Mouse (Mus musculus) lung, embryonic 16.5 days (tissue): Measurements from ENCODE around the gene S1pr3. TPM values are rescaled to one million over a fixed set of nuclear protein-coding genes. Genes with fewer than 3 reads are reported as not detected.
A peak's percentile ranks its signal among the peaks of the same experiment; 100 is the strongest.

Experiments
- ATAC-seq: fragments of 200-750 bp; cut with Nextera tagmentation; 2 replicates; pipeline ENCODE4 v1.8.0; 2017; ENCODE audit warnings: low read depth, mild to moderate bottlenecking, moderate library complexity
- H3K27ac ChIP-seq: fragments of 300-500 bp; sonication (generic); 2 replicates; pipeline ENCODE4 v1.5.1; 2014; ENCODE audit warnings: mild to moderate bottlenecking, control low read depth, low read length
- H3K27me3 ChIP-seq: fragments of 300-500 bp; sonication (generic); 2 replicates; pipeline ENCODE4 v1.6.1; 2014; ENCODE audit warnings: low read depth, low read length, mixed read lengths; ENCODE audit not compliant: control insufficient read depth, insufficient read depth
- H3K36me3 ChIP-seq: fragments of 300-500 bp; sonication (generic); 2 replicates; pipeline ENCODE4 v1.6.1; 2014; ENCODE audit warnings: low read length; ENCODE audit not compliant: control insufficient read depth, insufficient read depth
- H3K4me1 ChIP-seq: fragments of 300-500 bp; sonication (generic); replicated peaks from 2 replicates; pipeline ENCODE4 v1.6.1; 2014; ENCODE audit warnings: low read length, mixed read lengths; ENCODE audit not compliant: control insufficient read depth, insufficient read depth
- H3K4me2 ChIP-seq: fragments of 300-500 bp; sonication (generic); 2 replicates; pipeline ENCODE4 v1.6.1; 2014; ENCODE audit warnings: low read depth, low read length, control low read depth
- H3K4me3 ChIP-seq: fragments of 300-500 bp; sonication (generic); 2 replicates; pipeline ENCODE4 v1.5.1; 2014; ENCODE audit warnings: mild to moderate bottlenecking, low read length, control low read depth
- H3K9ac ChIP-seq: fragments of 300-500 bp; sonication (generic); 2 replicates; pipeline ENCODE4 v1.6.1; 2014; ENCODE audit warnings: low read length, control low read depth
- H3K9me3 ChIP-seq: fragments of 300-500 bp; sonication (generic); 2 replicates; pipeline ENCODE4 v1.6.1; 2016; ENCODE audit warnings: low read length; ENCODE audit not compliant: control insufficient read depth
- WGBS: fragments of 180-500 bp; shearing (Covaris S2); extraction: QIAGEN DNeasy Blood & Tissue Kit; methylation state at CpG from one replicate; pipeline ENCODE4 v1.1.7; 2014; 5-methylcytosine and 5-hydroxymethylcytosine counted together
- polyA plus RNA-seq: library from polyadenylated mRNA; unstranded; fragments of >200 nt; fragmentation: Nextera tagmentation; extraction: Ambion mirVana; gene quantifications from 2 replicates; pipeline ENCODE4 v1.2.1, GENCODE M21; 2015

S1pr3 gene
- polyA plus RNA-seq, result 109 and 117 TPM in 2 replicates

DNA sequence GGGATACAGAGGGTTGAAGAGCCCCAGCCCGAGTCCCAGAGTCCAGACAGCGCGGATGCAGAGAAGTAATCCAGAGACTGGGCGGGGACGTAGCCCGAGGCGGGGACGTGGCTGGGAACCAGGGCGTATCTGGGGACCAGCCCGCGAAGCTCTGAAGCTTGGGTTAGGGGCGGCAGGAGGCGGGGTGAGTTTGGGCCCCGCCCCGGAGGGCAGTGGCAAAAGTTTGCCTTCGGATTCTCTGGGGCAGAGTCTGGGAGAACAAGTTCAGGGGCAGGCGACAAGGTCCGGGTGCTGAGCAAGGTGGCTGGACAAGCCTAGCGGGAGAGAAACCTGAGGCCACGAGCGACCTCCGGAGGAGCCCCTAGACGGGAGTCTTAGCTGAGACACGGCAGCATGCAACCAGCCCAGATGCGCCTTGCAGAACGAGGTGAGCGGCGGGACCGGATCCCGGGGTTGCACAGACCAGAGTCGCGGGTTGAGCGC, at the start of gene S1pr3:
TSS of gene S1pr3 (plus strand) at position 121 of the 483 bp plus-strand sequence.
- Histone ChIP-seq H3K27ac (peak within 1 kb of the TSS; percentile 76), H3K4me2 (peak within 1 kb of the TSS; percentile 68), H3K9ac (peak within 1 kb of the TSS; percentile 81), H3K4me1 (peaks cover 16% of the 10 kb centered on the region), H3K4me3 (peak within 1 kb of the TSS; percentile 70), H3K27me3 (no peaks in the 10 kb centered on the region), H3K36me3 (no peaks in the 10 kb centered on the region), H3K9me3 (no peaks in the 10 kb centered on the region)
- ATAC-seq, result peak; percentile 92
- under 1% methylated on average over 33 of the region's 33 CpGs for WGBS

DNA sequence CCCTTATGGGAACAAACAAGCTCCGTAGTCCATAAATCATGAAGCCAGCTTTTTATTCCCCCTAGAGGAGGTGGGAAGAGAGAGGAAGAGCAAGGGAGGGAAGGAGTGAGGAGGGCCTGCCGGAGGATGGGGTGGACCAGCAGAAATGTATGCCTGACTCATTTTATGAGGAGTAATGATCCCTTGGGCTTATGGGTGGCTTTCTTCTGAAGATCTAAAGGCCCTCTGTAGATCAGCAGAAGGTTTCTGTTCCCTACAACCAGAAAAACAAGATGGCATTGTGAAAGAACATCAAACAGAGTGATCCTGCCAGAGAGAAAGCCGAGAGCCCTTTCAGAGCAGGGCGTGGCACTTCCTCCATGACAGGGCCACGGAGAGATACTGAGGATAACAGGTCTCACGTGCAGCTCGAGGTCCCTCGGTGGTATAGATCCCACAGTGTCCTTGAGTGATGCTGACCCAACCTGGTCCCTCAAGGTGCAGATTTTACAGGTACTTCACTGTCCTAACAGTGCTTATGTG, 47.9 kb upstream of the S1pr3 start:
- H3K4me2 ChIP-seq, result no peak overlapping the region
- 71% methylated on average over 8 of the region's 8 CpGs for WGBS
- H3K27me3 ChIP-seq, result no peaks in the 10 kb centered on the region

DNA sequence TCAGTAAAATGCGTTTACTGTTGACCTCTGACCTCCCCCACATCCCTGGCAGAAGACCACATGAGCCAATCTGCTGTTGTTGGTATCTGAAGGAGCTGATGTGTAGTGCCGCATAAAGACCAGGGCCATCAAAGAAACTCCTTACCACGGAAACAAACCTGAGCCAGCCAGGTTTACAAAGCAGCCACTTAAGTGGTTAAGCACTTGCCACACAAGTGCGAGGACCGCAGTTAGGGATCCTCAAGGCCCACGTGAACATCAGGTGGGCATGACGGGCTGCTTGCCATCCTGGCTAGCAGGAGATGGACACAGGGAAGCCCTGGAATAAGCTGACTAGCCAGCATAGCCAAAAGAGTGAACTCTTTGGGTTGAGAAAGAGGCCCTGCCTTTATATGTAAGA, 45.0 kb upstream of the S1pr3 start:
- Histone ChIP-seq H3K9me3 (no peaks in the 10 kb centered on the region), H3K4me1 (peaks cover 6% of the 10 kb centered on the region), H3K4me2 (no peak overlapping the region), H3K9ac (no peak overlapping the region), H3K36me3 (no peaks in the 10 kb centered on the region), H3K27me3 (no peaks in the 10 kb centered on the region), H3K27ac (no peak overlapping the region), H3K4me3 (no peak overlapping the region)
- ATAC-seq, result peak; percentile 51; the same call in 1 of the 2 replicates
- WGBS, result 58% methylated on average over 7 of the region's 7 CpGs

More for the DNA sequence above, 47.9 kb upstream of the S1pr3 start:
- Histone ChIP-seq H3K9ac (no peak overlapping the region), H3K4me1 (peaks cover 6% of the 10 kb centered on the region), H3K27ac (no peak overlapping the region), H3K4me3 (no peak overlapping the region), H3K36me3 (no peaks in the 10 kb centered on the region), H3K9me3 (no peaks in the 10 kb centered on the region)
- ATAC-seq, result no peak

DNA sequence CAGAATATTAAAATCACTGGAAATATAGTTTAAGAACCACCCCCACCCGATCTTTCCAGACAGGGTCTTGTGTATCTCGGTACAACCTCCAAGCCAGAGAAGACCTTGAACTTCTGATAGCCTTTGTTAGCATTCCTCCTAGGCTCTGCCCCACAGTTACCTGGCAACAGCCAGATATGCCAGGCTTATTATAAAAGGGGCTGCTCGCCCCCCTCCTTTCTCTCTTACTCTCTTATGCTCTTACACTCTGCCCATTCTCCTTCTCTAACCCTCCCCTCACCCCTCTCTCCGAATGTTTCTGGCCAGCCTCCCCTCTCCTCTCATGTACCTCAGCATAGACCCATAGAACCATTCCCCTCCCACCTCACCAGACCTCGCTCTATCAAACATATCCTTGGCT, 44.5 kb upstream of the S1pr3 start:
- H3K27ac ChIP-seq, result no peak overlapping the region
- no peak overlapping the region for H3K4me2 ChIP-seq
- H3K36me3 ChIP-seq, result no peaks in the 10 kb centered on the region
- WGBS, result 62% methylated on average over 5 of the region's 5 CpGs
- ATAC-seq, result 0 out of 2 replicates have a peak, but pooled peaks have one; percentile 46
- no peaks in the 10 kb centered on the region for H3K9me3 ChIP-seq
- H3K9ac ChIP-seq, result no peak overlapping the region
- H3K4me3 ChIP-seq, result no peak overlapping the region
- no peaks in the 10 kb centered on the region for H3K27me3 ChIP-seq
- peaks cover 6% of the 10 kb centered on the region for H3K4me1 ChIP-seq

DNA sequence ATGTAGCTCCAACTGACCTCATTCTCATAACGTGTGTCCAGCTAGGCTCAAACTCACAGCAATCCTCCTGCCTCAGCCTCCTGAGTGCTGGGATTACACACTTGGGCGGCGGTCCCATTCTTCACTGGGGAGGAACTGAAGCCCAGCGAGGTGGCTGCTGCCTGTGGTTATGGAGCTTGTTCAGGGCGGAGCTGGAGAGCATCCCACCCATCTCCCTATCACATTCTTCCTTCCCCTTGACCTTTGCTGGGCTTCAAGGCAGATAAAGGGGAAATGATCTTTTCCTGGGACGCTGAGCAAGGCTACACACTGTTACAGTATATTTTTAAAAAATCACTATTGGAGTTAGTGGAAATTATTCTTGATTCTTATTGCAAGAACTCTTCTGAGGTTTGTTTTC, 43.2 kb upstream of the S1pr3 start:
- H3K4me1 ChIP-seq, result peaks cover 6% of the 10 kb centered on the region
- H3K27me3 ChIP-seq, result no peaks in the 10 kb centered on the region
- no peak overlapping the region for H3K4me3 ChIP-seq
- no peaks in the 10 kb centered on the region for H3K9me3 ChIP-seq
- no peak overlapping the region for H3K9ac ChIP-seq
- no peak overlapping the region for H3K4me2 ChIP-seq
- ATAC-seq, result no peak
- no peaks in the 10 kb centered on the region for H3K36me3 ChIP-seq
- 84% methylated on average over 6 of the region's 6 CpGs for WGBS
- no peak overlapping the region for H3K27ac ChIP-seq

DNA sequence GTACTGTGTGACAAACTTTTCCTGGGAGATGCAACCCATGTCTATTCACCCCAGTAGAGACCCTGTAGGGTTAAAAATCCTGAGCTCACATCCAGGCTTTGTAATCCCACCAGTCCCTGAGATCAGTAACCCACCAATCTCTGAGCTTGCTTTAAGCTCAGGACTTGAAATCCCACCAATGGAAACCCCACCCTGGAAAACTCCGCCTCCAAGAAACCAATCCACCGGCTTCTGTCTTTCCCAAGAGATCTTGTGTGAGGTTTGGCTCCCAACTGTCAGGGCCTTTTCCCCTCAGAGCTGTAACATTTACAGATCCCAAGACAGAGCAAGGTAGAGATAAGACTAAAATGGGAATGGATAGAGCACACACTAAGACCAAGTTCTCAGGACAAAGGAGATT, 40.1 kb upstream of the S1pr3 start:
- H3K27me3 ChIP-seq, result no peaks in the 10 kb centered on the region
- H3K4me2 ChIP-seq, result no peak overlapping the region
- H3K4me3 ChIP-seq, result no peak overlapping the region
- no peaks in the 10 kb centered on the region for H3K36me3 ChIP-seq
- H3K4me1 ChIP-seq, result no peaks in the 10 kb centered on the region
- H3K9me3 ChIP-seq, result no peaks in the 10 kb centered on the region
- no peak overlapping the region for H3K27ac ChIP-seq
- 69% methylated on average over 2 of the region's 2 CpGs for WGBS
- ATAC-seq, result no peak
- H3K9ac ChIP-seq, result no peak overlapping the region

DNA sequence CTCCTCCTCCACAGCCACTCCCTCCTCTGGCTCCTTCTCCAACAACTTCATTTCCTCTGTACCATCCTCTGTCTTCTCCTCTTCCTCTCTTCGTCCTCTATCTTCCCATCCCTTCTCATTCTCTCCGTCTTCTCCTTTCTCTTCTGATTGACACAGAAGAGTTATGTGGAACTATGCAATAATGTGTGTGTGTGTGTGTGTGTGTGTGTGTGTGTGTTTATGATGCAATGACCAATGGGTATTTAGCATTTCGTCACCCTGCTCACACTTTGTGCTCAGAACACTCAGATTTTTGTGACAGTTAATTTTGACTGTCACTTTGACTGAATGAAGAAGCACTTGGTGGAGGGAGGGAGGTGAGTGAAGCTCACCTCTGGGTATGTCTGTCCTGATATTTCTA, 39.1 kb upstream of the S1pr3 start:
- Histone ChIP-seq H3K4me1 (no peaks in the 10 kb centered on the region; the same call in 1 of the 2 replicates), H3K4me2 (no peak overlapping the region), H3K27ac (no peak overlapping the region), H3K9ac (no peak overlapping the region), H3K4me3 (no peak overlapping the region), H3K27me3 (no peaks in the 10 kb centered on the region), H3K9me3 (no peaks in the 10 kb centered on the region), H3K36me3 (no peaks in the 10 kb centered on the region)
- no peak for ATAC-seq
- WGBS, result 81% methylated on average over 3 of the region's 3 CpGs

DNA sequence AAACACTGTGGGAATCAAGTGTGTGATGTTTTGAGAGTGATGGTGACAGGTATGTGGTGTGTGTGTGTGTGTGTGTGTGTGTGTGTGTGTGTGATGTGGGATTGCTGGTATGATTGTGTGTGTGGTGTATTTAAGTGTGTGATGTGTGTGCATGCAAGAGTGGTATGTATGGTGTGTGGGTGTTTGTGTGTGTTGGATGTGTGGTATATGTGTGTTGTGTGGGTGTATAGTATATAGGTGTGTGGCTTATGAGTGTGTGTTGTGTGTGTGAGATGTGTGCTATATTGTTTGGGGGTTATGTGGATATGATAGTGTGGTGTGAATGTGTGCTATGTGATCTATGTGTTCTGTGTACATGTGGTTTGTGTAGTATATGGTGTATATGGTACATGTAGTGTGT, 35.4 kb upstream of the S1pr3 start:
- peaks cover 3% of the 10 kb centered on the region for H3K4me1 ChIP-seq
- no peaks in the 10 kb centered on the region for H3K36me3 ChIP-seq
- no peaks in the 10 kb centered on the region for H3K27me3 ChIP-seq
- no peak overlapping the region for H3K27ac ChIP-seq
- ATAC-seq, result no peak
- H3K9ac ChIP-seq, result no peak overlapping the region
- H3K4me2 ChIP-seq, result no peak overlapping the region
- H3K9me3 ChIP-seq, result no peaks in the 10 kb centered on the region
- H3K4me3 ChIP-seq, result no peak overlapping the region

DNA sequence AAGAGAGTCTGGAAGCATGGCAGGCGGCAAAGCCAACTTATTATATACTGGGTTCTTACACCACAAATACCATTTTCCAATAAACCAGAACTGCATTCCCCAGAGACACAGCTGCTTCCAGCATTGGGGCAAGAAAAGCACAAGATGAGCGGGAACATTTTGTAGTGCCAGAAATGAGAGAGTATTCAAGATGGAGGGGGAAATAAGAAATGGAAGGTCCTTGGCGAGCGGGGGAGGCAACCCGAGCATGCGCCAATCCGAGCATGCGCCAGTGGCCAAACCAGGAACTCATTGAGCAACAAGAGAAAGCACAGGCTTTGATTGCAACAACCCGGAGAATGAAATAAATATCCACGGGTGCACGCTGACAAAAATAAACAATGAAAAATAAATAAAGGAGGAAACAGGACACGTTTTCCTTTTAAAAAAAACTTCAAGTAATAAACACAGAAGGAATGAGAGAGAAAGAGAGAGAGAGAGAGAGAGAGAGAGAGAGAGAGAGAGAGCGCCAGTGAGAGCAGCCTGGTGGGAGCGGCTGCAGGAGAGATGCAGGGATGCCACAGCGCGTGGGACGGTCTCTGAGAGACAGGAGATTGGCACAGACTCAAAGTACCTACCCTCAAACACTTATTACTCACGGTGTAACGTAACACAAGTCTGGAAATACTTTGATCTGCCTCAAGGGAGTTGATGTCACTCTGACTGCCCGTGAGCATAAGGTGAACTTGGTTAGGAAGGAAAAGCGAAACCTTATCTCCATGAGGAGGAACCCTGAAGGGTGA, 34.2 kb upstream of the S1pr3 start:
- H3K4me1 ChIP-seq, result peaks cover 13% of the 10 kb centered on the region
- 49% methylated on average over 21 of the region's 21 CpGs for WGBS
- no peaks in the 10 kb centered on the region for H3K36me3 ChIP-seq
- peak overlapping the region; percentile 9; the same call in 1 of the 2 replicates for H3K27ac ChIP-seq
- H3K4me3 ChIP-seq, result no peak overlapping the region
- peak overlapping the region; percentile 26; the same call in 1 of the 2 replicates for H3K4me2 ChIP-seq
- H3K9me3 ChIP-seq, result no peaks in the 10 kb centered on the region
- peak; percentile 59 for ATAC-seq
- H3K27me3 ChIP-seq, result no peaks in the 10 kb centered on the region
- H3K9ac ChIP-seq, result no peak overlapping the region
